Mouse (Mus musculus) thymus, adult 2 months (tissue): ENCODE measurements around the gene 4930544D05Rik. TPM values are rescaled to one million over a fixed set of nuclear protein-coding genes. Genes with fewer than 3 reads are reported as not detected.

Experiments
- DNase-seq: peaks from one replicate; pipeline ENCODE4 v3.0.0; 2021
- H3K27ac ChIP-seq: fragments of 200-500 bp; 2 replicates; pipeline ENCODE4 v1.5.1; 2012; ENCODE audit warnings: low read length, control low read depth; ENCODE audit not compliant: control insufficient read depth, insufficient read depth
- H3K27me3 ChIP-seq: fragments of 200-500 bp; 2 replicates; pipeline ENCODE4 v1.6.1; 2012; ENCODE audit warnings: mild to moderate bottlenecking, low read length, moderate library complexity, mixed read lengths; ENCODE audit not compliant: control insufficient read depth, insufficient read depth
- H3K36me3 ChIP-seq: fragments of 200-500 bp; 2 replicates; pipeline ENCODE4 v1.6.1; 2012; ENCODE audit warnings: mild to moderate bottlenecking, low read length, moderate library complexity; ENCODE audit not compliant: control insufficient read depth, insufficient read depth
- H3K4me1 ChIP-seq: fragments of 200-500 bp; replicated peaks from 2 replicates; pipeline ENCODE4 v1.6.1; 2012; ENCODE audit warnings: low read length; ENCODE audit not compliant: control insufficient read depth, insufficient read depth
- H3K4me3 ChIP-seq: fragments of 200-500 bp; 2 replicates; pipeline ENCODE4 v1.5.1; 2012; ENCODE audit warnings: mild to moderate bottlenecking, low read length, control low read depth, moderate library complexity; ENCODE audit not compliant: control insufficient read depth, insufficient read depth
- CTCF ChIP-seq: fragments of 200-500 bp; IDR thresholded peaks from 2 replicates; pipeline ENCODE4 v1.5.1; 2012; ENCODE audit warnings: mild to moderate bottlenecking, control low read depth, low read length, moderate library complexity, borderline replicate concordance; ENCODE audit not compliant: control insufficient read depth, poor library complexity, insufficient read depth; ENCODE audit errors: extremely low read depth
- POLR2A ChIP-seq: fragments of 200-500 bp; IDR thresholded peaks from 2 replicates; pipeline ENCODE4 v1.6.1; 2012; ENCODE audit warnings: mild to moderate bottlenecking, low read length, control low read depth, moderate library complexity; ENCODE audit not compliant: control insufficient read depth, poor library complexity, insufficient read depth; ENCODE audit errors: extremely low read depth
- WGBS: fragments of 180-500 bp; shearing (Covaris S2); methylation state at CpG from one replicate; pipeline ENCODE4 v1.1.7; 2018; 5-methylcytosine and 5-hydroxymethylcytosine counted together
- polyA plus RNA-seq: library from polyadenylated mRNA; depleted of rRNA; stranded (reverse); fragments of >200 nt; gene quantifications from 2 replicates; pipeline ENCODE4 v1.2.3, GENCODE M21; 2012

The 4930544D05Rik gene
- polyA plus RNA-seq, 1 experiment: 0.15 TPM

GRCm38 (mm10) chr11:70607611-70608010 lies 8.0 kb upstream of the 4930544D05Rik start:
- peaks cover 34% of the 10 kb centered on the region for H3K36me3 ChIP-seq

DNA sequence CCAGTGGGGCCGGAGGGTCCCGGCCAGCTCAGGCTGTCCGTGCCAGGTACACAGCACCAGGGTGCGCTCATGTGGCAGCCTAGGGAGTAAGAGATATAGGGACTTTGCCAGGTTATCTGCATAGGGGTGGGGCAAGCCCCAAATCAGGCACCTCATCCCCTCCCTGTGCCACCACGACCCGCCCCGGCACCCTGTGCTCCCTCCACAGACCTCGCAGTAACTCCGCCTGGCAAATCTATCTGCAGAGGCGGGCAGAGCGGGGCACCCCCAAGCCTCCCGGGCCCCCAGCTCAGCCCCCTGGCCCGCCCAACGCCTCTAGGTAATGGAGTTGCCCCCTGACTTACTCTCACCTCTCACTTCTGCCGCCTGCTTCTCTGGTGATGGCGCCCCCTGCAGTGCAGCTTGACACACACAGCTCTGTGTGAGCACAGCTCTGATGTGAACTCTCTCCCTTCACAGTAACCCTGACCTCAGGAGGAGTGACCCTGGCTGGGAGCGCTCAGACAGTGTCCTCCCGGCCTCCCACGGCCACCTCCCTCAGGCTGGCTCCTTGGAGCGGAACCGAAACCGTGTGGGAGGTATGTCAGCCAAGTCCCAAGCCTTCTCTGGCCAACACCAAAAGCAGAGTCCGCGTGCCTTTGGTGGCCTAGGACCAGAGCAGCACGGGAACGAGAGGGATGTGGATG lies 7.1 kb upstream of the 4930544D05Rik start:
- Histone ChIP-seq H3K36me3 (peaks cover 40% of the 10 kb centered on the region), H3K4me3 (no peak overlapping the region), H3K4me1 (no peaks in the 10 kb centered on the region), H3K27ac (no peak overlapping the region), H3K27me3 (no peaks in the 10 kb centered on the region)
- DNase-seq: peak; percentile 38
- TF ChIP-seq POLR2A: no peak
- TF ChIP-seq CTCF: peak; percentile 49; the same call in 1 of the 2 replicates
- 97% methylated on average over 26 of the region's 26 CpGs for WGBS

More at GRCm38 (mm10) chr11:70607611-70608010, 8.0 kb upstream of the 4930544D05Rik start:
- Histone ChIP-seq H3K27ac (no peak overlapping the region), H3K4me3 (no peak overlapping the region), H3K4me1 (no peaks in the 10 kb centered on the region), H3K27me3 (no peaks in the 10 kb centered on the region)
- no peak for DNase-seq
- TF ChIP-seq POLR2A (no peak), CTCF (no peak)
- WGBS: 96% methylated on average over 9 of the region's 9 CpGs

GRCm38 (mm10) chr11:70610752-70611151 lies 4.9 kb upstream of the 4930544D05Rik start:
- DNase-seq: no peak
- H3K4me3 ChIP-seq: no peak overlapping the region
- no peaks in the 10 kb centered on the region for H3K27me3 ChIP-seq
- H3K36me3 ChIP-seq: peaks cover 36% of the 10 kb centered on the region
- peaks cover 11% of the 10 kb centered on the region for H3K4me1 ChIP-seq
- TF ChIP-seq POLR2A (no peak), CTCF (no peak)
- WGBS: 96% methylated on average over 4 of the region's 4 CpGs
- H3K27ac ChIP-seq: no peak overlapping the region

DNA sequence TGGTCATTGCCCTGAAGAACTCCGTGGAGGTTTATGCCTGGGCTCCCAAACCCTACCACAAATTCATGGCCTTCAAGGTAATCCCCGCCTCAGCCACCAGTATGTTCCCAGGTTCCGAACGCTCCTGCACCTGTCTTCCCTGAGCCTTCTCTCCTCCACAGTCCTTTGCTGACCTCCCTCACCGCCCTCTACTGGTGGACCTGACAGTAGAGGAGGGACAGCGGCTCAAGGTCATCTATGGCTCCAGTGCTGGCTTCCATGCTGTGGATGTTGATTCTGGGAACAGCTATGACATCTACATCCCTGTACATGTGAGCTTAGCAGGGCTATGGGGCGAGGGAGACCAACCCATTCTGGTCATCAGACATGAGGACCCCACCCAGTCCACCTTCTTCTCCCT lies 3.1 kb upstream of the 4930544D05Rik start:
- no peak for DNase-seq
- TF ChIP-seq POLR2A: no peak
- no peak for TF ChIP-seq CTCF
- Histone ChIP-seq H3K36me3 (peaks cover 24% of the 10 kb centered on the region), H3K4me1 (peaks cover 16% of the 10 kb centered on the region), H3K27me3 (no peaks in the 10 kb centered on the region), H3K27ac (no peak overlapping the region), H3K4me3 (no peak overlapping the region)
- 92% methylated on average over 7 of the region's 7 CpGs for WGBS

GRCm38 (mm10) chr11:70615074-70615473 lies 574 bp upstream of the 4930544D05Rik start:
- Histone ChIP-seq H3K4me1 (peaks cover 16% of the 10 kb centered on the region), H3K4me3 (peak overlapping the region; percentile 64), H3K27me3 (no peaks in the 10 kb centered on the region), H3K36me3 (peaks cover 14% of the 10 kb centered on the region), H3K27ac (no peak overlapping the region)
- TF ChIP-seq CTCF (no peak; the same call in 1 of the 2 replicates), POLR2A (peak; percentile 58)
- peak; percentile 79 for DNase-seq
- 1% methylated on average over 17 of the region's 17 CpGs for WGBS

GRCm38 (mm10) chr11:70619101-70619500 lies 3.5 kb downstream of the 4930544D05Rik start, which contains the start of gene Chrne:
Chrne (minus strand) TSS chr11:70619216.
- no peak for TF ChIP-seq CTCF
- Histone ChIP-seq H3K4me1 (peaks cover 16% of the 10 kb centered on the region), H3K27ac (no peak within 1 kb of the TSS), H3K27me3 (no peaks in the 10 kb centered on the region), H3K4me3 (no peak within 1 kb of the TSS), H3K36me3 (no peaks in the 10 kb centered on the region)
- WGBS: 67% methylated on average over 1 of the region's 1 CpGs
- DNase-seq: no peak
